Mouse (Mus musculus): ENCODE measurements around the gene Ccdc32.

DNA sequence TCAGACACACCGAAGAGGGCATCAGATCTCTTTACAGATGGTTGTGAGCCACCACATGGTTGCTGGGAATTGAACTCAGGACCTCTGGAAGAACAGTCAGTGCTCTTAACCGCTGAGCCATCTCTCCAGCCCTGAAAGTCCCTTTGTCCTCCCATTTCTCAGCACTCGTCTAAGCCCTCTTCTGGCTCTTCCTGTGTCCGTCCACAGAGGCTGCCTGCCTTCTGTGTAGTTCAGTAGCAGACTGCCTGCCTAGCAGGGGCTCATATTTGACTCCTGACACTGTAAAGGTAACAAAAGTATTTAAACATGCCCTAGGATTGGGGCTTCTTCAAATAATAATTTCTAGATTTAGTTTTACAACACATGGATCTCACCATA lies 4.0 kb downstream of the Ccdc32 start:
- TF ChIP-seq POLR2A (IDR thresholded peaks at IDR 0.05; ENCODE audit: insufficient read depth, low read depth, low read length) (no peak), CTCF (IDR thresholded peaks at IDR 0.05; ENCODE audit: insufficient read depth, low read depth, low read length) (no peak)
